Mouse (Mus musculus) gastrocnemius, adult 8-10 months (tissue): ENCODE data around the gene Usp29. TPM values are rescaled to one million over a fixed set of nuclear protein-coding genes. Genes with fewer than 3 reads are reported as not detected.
"Not testable (repeated sequence)": the region's sequence is repeated elsewhere in the genome, so short reads cannot be mapped to it uniquely, and the experiment has no call there.

ENCODE experiments used
- DNase-seq, 2 experiments: peaks; one replicate each; pipeline ENCODE4 v3.0.0; 2022; ENCODE audit warnings: low spot score in 2 of 2
- total RNA-seq, 4 experiments: library from RNA; stranded (reverse); gene quantifications; 2 replicates each; pipeline ENCODE4 v1.2.4; 2022

The Usp29 gene
- total RNA-seq, 4 experiments from 2014 or later: not detected

GRCm38 (mm10) chr7:6868831-6869230 is 138.5 kb downstream of the Usp29 start:
- DNase-seq: no peak

GRCm38 (mm10) chr7:6869556-6869955 is 139.2 kb downstream of the Usp29 start:
- no peak for DNase-seq

DNA sequence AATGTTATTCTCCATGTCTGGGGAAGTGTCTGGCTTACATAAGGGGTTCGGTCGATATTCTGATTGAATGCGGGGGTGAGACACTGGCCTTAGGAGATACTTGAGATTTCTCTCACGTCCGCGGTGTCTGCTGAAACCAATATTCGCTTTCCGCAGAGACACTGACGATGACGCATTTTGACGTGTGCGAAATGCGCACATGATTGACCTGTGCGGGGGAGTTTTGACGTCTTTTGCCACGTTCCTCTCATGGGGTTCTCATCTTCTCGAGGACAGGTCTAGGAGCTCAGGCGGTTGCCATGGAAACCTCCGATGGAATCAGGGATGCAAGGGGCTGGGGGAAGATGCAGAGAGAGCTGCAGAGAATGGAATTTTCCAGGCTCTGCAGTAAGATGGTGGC is 144.1 kb downstream of the Usp29 start:
- no peak for DNase-seq

DNA sequence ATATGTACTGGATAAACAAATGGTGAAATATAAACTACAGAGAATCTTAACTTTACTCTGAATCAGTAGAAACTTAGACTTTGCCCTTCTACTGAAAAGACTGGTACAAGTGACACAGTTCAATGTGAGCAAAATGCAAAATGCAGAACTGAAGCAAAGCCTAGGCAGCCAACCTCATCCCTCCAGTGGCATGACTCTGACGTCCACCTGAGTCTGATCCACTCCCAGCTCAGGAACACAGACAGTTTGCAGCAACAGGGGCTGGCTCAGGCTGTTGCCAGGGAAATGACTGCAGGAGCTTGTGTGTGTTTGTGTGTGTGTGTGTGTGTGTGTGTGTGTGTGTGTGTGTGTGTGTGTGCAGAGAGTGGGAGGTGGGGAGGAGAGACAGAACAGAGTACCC is 147.8 kb downstream of the Usp29 start:
- no peak for DNase-seq

DNA sequence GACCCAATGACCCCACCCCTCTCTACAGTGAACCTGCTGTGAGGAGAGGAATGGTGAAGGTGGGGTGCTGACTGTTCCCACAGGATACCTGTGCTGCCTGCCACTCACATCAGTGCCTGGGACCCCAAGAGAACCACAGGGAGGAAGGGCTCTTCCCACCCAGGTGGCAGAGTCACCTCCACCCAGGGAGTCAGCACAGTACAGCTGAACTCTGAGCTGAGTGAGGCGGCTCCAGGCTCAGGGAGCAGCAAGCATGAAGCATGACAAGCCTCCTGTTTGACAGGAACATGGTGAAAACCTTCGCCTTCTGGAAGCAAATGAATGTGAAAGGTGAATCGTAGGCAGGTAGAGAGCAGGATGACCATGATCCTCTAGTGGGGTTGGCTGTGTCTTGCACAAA is 148.5 kb downstream of the Usp29 start:
- DNase-seq: not testable (repeated sequence)

- DNase-seq: no peak
Measured at GRCm38 (mm10) chr7:6879512-6880164, 149.3 kb downstream of the Usp29 start.

- DNase-seq: not testable (repeated sequence)
Measured at GRCm38 (mm10) chr7:6880918-6881317, 150.5 kb downstream of the Usp29 start.

GRCm38 (mm10) chr7:6881473-6882046 is 151.2 kb downstream of the Usp29 start:
- DNase-seq: no peak

- DNase-seq: no peak
Measured at GRCm38 (mm10) chr7:6883376-6884147, 153.2 kb downstream of the Usp29 start.

- DNase-seq: no peak
Measured at GRCm38 (mm10) chr7:6885416-6885815, 155.0 kb downstream of the Usp29 start.

GRCm38 (mm10) chr7:6886896-6887295 is 156.5 kb downstream of the Usp29 start:
- no peak for DNase-seq

GRCm38 (mm10) chr7:6889871-6890270 is 159.5 kb downstream of the Usp29 start:
- no peak for DNase-seq

- DNase-seq: no peak
Measured at GRCm38 (mm10) chr7:6891206-6891605, 160.8 kb downstream of the Usp29 start.

DNA sequence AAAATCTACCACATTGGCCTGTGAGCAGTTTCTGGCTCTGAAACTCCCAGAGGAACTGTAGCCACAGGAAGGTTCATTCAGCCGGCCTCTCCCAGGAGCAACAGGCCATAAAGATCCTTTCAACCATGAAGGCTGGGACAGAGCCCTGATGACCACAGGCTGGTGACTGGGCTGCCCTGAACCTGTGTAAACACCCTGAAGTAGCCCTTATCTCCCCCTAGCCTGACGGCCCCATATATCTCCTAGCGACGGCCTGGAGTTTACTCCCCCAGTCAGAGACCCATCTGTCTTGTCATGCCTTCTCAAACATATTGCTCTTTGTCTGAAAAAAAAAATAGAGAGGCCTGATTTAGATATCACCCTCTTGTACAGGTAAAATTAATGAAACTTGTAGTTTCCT is 166.6 kb downstream of the Usp29 start:
- DNase-seq: not testable (repeated sequence)

DNA sequence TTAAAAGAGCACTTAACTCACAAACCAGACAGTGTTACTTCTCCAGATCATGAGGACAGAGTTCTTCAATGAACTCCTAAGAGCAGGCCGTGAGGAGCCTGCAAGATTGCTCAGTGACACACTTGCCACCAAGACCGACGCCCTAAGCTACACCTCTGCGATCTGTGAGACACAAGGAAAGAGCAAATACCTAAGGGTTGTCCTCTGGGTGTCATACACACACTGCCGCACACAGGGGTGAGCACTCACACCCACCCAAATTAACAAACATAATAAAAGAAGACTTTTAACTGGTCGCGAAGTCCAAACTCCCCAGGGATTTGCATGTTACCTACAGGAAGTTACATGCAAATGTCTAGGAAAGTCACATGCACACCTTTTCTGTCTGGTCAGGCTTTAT is 170.3 kb downstream of the Usp29 start:
- DNase-seq: no peak

GRCm38 (mm10) chr7:6903489-6903888 is 173.1 kb downstream of the Usp29 start:
- no peak for DNase-seq

- no peak for DNase-seq
Measured at GRCm38 (mm10) chr7:6910527-6910926, 180.1 kb downstream of the Usp29 start.

- no peak for DNase-seq
Measured at GRCm38 (mm10) chr7:6911731-6912130, 181.4 kb downstream of the Usp29 start.

DNA sequence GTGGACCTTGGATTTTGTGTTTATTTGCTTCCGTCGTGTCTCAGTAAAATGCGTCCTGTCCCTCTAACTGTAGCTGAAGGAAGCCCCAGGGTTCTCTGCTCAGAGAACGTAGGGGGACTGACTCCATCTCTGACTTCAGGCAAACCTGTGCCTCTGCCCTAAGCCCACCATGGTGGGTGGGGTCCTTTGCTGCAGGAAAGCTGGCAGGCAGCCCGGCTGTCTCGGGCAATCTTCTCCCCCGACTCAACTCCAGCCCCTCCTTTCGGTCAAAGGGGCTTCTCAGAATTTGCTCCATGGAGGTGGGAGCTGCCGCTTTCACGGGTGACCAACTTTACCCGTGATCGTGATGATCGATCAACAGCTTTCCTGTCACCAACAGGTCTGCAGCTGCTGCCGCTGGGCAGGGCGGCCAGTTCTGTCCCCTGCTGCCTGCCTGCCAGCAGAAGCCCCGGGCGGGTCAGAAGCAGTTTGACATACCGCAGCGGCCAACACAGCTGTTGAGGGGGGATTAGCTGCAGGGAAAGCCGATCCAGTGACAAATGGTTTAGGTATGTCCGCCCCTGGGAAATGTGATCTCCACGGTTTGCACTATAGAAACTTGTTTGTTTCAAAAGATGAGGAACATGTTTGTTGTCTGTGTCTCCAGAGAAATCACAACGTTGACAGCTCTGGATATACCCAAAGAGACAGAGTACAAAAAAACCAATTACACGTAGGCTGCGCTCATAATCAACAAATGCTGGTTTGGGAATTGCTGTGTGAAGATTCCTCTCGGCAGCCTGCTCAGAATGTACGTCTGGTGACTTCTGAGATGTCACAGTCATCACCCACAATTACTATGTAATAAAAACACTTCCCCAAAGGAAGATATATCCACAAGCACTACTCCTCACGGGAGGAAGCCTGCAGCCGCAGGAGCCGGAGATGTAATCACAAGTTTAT is 183.3 kb downstream of the Usp29 start:
- DNase-seq: no peak

GRCm38 (mm10) chr7:6917126-6917525 is 186.7 kb downstream of the Usp29 start:
- no peak for DNase-seq

GRCm38 (mm10) chr7:6918267-6918666 is 187.9 kb downstream of the Usp29 start:
- DNase-seq: peak; percentile 59 to 68
